Mouse (Mus musculus) urinary bladder, postnatal 14 days (tissue): ENCODE data around the gene Xpc.
"Not testable (repeated sequence)": the region's sequence is repeated elsewhere in the genome, so short reads cannot be mapped to it uniquely, and the experiment has no call there.

ENCODE experiments used
- DNase-seq: peaks from one replicate; pipeline ENCODE4 v3.0.0; 2021; ENCODE audit warnings: low spot score

Xpc gene

DNA sequence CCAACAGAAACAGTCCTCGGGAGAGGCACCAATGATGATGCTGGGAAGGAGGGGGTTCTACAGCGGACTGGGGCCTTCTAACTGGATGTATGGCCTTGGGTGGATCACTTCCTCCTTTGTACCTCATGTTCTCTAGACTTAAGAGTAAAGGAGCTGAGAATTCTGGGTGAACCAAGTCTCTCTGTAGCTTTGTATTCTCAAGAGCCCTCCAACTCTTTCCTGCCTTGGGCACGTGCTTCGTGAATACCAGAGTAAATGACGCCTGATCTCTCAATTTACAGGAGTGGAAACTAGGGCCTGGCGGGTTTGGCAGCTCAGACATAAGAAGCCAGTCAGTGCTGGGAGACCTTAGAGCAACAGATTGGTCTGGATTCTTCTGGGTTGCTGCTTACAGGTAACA, 43.4 kb downstream of the Xpc start:
- no peak for DNase-seq

DNA sequence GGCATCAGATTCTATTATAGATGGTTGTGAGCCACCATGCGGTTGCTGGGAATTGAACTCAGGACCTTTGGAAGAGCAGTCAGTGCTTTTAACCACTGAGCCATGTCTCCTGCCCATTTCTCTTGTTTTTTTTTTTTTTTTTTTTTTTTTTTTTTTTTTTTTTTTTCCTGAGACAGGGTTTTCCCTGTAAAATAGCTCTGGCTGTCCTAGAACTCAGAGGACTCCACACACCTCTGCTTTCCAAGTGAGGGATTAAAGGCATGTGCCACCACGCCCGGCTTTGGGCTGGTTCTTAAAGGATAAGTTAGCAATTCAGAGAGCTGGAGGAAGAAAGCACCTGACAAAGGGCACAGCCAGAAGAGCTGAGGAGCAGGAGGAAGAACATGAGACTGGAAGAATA, 44.3 kb downstream of the Xpc start:
- not testable (repeated sequence) for DNase-seq

DNA sequence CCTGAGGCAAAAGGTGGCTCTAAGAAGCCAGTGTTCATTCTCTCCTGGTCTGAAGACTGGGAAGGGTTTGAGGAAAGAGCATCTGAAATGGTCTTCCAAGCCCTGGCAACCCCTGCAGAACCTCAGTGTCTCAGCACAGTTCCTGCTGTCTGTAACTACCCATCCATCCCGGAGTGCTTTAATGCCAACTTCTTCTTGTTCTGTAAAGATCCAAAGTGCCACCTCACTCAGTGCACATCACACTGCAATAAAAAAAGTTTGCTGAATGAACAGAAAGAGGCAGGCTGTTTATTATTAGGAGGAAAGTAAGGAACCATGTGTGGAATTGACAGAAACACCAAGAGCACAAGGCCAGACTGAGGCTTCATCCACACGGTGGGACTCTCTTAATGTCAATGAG, 45.0 kb downstream of the Xpc start:
- DNase-seq = no peak

DNA sequence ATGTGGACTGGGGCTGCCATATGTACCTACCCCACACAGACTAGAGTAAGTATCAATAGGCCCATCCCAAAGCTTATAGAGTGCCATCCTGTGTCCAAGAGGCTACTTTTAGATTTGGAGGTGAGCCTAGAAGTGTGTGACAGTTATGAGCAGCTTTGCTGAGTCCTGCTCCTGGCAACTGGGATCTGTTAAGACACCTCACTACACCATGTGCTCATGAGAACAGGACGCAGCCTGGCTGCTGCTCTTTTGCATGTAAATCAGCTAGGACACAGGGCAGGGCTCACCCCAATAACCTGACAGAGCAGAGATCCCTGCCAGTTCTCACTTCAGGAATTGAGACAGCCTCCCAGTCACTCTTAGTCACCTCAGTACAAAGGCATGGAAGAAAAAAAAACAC, 48.6 kb downstream of the Xpc start:
- no peak for DNase-seq

DNA sequence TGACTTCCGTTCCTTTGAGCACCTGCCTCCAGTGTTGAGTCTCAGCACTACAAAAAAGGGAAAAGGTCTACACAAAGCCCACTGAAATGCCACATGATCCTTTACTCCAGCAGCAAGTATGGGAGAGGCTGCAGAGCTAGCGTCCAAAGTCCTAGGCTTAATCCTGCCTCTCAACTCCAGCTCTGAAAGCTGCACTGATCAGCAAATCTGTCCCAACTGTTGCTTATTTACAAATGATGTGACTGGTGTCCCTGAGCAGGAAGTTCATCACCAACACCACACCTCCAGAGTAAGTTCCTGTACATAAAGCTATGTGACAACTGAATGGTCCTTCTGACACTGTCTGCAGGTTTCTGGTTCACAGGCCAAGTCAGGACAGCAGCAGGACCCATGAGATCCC, 49.9 kb downstream of the Xpc start:
- DNase-seq = no peak

DNA sequence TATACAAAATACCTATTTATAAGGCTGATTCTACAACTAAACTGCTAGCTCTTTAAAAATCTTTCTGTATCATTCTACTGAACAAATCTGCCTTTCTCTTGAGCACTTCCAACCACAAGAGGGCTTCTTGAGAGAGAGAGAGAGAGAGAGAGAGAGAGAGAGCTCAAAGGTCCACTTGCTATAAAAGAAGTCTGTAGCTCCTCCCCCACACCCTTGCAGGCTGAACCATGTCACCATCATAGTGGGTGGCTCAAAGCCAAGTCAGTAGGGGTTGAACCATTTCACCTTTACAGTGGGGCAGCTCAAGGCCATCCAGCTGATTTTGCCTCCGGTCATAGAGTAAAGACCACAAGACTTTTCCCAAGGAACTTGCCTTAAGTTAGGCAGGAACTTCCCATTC, 56.2 kb downstream of the Xpc start:
- no peak for DNase-seq

DNA sequence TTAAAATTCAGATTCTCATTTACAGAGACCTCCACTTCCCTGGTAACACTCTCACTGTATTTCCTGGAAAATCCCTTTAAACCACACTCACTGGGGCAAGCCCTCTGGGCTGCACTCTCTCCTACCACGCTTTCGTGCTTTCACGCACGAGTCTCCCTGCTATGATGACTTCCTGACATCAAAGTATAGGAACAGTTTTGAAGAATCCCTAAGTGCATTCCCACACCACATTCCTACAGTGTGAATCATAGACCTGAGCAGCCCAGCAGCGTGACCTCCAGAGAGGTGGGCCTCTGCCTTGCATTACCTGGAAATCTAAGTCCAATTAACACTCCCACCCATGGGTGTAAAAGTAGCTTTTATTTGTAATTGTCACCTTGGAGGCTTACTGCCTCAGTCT, 61.1 kb downstream of the Xpc start:
- DNase-seq = no peak

DNA sequence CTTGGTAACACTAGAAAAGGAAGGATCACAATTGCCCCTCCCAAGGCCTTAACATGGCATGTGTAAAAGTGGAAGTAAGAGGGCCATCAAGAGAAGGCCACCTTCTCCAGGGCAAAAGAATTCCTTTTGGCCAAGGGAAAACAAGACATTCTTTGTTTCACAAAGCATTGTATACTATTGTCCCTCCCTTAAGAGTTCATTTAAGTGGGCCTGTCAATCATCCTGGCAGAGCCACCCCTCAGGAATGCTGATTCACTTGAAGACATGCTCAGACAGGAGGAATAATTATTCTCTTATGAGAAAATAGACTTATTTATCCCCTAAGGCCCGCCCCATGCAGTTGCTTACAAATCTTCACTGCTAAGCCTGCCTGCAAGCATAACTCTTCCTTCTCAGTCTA, 63.6 kb downstream of the Xpc start:
- no peak for DNase-seq

DNA sequence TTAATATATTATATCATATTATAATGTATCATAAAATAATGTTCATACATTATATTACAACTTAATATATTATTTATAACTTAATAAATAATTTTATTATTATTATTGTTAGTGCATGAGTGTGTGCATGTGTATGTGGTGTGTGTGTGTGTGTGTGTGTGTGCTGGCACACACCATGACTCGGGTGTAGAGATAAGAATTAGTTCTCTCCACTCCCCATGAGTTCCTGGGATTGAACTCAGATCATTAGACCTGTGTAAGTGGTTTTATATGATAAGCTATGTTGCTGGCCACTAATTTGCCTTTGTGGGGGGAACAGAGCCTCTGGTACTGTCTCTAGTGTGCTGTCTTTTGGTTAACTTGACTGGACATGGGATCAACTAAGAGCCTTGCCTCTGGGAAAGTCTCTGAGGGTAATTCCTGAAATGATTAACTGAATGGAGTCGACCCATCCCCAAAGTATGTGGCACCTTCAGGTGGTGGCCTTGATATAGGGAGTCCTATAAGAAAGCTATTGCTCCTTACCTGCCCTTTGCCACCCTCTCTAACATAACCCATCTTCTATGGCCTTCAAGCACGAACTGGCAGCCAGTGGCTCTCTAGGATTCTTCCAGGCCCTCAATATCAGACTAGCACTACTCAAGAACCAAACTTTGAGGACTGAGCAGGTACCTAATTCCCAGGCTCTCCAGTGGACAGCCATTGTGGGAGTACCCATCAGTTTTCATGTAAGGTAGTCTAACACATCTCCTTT, 66.0 kb downstream of the Xpc start:
- no peak for DNase-seq

DNA sequence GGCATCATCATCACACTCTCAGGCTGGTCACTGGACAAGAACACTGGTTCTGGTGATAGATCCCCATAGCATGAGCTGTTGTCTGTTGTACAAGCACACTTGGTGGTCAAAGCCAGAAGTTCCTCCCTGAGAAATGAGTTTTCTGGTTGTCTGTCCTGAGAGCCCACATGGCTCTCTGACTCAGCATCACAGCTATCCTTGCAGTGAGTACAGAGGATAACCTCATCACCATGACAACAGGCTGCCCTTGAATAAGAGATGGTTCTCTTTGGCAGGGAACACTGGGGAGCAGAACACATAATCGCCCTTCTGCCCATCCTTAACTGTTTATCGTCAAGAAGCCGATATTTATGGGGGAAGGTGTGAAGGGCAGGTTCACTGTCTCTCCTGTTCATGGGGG, 70.4 kb downstream of the Xpc start:
- DNase-seq = no peak

DNA sequence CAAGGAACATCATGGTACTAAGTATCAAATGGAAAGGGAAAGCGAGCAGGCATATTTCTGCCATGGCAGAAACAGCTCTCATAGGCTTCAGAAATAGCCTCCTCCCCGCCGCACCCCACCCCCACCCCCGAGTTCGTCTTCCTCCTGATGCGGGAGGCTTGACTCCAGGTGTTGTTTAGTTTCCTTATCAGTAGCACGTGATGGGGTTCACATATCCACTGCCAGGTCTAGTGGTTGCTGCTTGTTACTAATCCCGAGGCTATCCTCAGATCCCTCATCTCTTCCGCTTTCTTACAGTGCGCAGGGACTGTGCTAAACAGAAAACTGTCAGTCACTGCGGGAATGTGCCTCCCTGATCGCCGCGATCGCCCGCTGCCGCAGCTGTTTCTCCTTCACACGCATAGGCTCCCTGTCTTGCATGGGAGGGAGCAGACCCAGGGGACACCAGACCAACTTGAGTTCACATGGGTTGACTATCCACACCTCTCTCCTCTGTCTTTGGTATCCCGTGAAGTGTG, 74.5 kb downstream of the Xpc start:
- no peak for DNase-seq

DNA sequence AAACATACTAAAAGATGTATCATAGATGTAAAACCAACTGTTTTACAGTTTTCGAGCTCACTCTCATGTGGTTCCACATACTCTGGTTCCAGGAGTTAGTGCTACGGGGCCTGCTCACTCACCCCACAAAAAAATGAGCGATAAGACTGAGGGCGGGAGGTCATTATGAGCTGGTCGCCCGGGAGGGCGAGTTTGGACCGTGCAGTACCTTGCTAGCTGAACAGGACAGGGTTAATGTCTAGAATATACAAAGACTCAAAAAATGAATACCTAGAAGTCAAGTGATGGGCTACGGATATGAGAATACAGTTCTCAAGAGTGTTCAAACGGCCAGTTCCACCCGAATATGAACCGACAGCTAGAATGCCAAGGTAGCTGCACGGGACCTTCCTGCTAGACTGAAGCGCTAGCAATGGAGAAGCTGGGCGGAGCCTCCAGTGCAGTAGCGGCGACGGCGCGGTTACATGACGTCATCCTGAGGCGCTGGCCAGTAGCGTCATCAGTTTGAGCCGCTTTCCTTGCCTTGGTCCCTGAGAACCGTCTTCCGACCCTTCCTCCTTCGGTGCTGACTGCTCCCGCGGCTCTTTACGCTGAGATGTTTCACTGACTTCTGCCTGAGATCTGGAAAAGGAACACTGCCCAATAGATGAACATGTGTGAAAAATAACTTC, 75.1 kb downstream of the Xpc start:
- DNase-seq = peak; percentile 95
